Mouse (Mus musculus) mature B cell (primary cell): ENCODE results near the gene Mup10.
"Not testable (repeated sequence)": the region's sequence is repeated elsewhere in the genome, so short reads cannot be mapped to it uniquely, and the experiment has no call there.

Experiments used
- in situ Hi-C: fragments of 300-500 bp; cut with MboI; formaldehyde crosslinking; loops from 2 replicates; pipeline ENCODE4 v1.14.3; 2019

Mup10 gene

GRCm38 (mm10) chr4:60582099-60582498 lies at the start of gene Mup10:
Gene Mup10, minus strand, starts transcription at chr4:60582199.
- in situ Hi-C loops: not testable (repeated sequence)
